Mouse (Mus musculus): ENCODE data around the gene Ascl5.
A peak's percentile ranks its signal among the peaks of the same experiment; 100 is the strongest.

Gene Ascl5

GRCm38 (mm10) chr1:136051465-136051864 is 861 bp downstream of the Ascl5 start:
- peak; percentile 24 to 52 for DNase-seq (ENCODE audit: low spot score in 2 of 2)

GRCm38 (mm10) chr1:136052547-136052946 is 1.9 kb downstream of the Ascl5 start, which contains the start of gene Cacna1s:
Gene Cacna1s, plus strand, starts transcription at chr1:136052750.
- no peak for DNase-seq (ENCODE audit: low spot score in 2 of 2)

GRCm38 (mm10) chr1:136055771-136056170 is 5.2 kb downstream of the Ascl5 start:
- DNase-seq (ENCODE audit: low spot score in 2 of 2), result no peak

- no peak for DNase-seq (ENCODE audit: low spot score in 2 of 2)
Measured at GRCm38 (mm10) chr1:136058594-136058993, 8.0 kb downstream of the Ascl5 start.

GRCm38 (mm10) chr1:136061041-136061789 is 10.6 kb downstream of the Ascl5 start:
- peak; percentile 35 to 54 for DNase-seq (ENCODE audit: low spot score in 2 of 2)

- DNase-seq (ENCODE audit: low spot score in 2 of 2), result no peak
Measured at GRCm38 (mm10) chr1:136061790-136062141, 11.2 kb downstream of the Ascl5 start.

- DNase-seq (ENCODE audit: low spot score in 2 of 2), result no peak
Measured at GRCm38 (mm10) chr1:136063991-136064390, 13.4 kb downstream of the Ascl5 start.

- no peak for DNase-seq (ENCODE audit: low spot score in 2 of 2)
Measured at GRCm38 (mm10) chr1:136066621-136067020, 16.0 kb downstream of the Ascl5 start.

- DNase-seq (ENCODE audit: low spot score in 2 of 2), result no peak
Measured at GRCm38 (mm10) chr1:136067579-136067978, 17.0 kb downstream of the Ascl5 start.

- peak; percentile 34 to 52 for DNase-seq (ENCODE audit: low spot score in 2 of 2)
Measured at GRCm38 (mm10) chr1:136076086-136076485, 25.5 kb downstream of the Ascl5 start.

- no peak for DNase-seq (ENCODE audit: low spot score in 2 of 2)
Measured at GRCm38 (mm10) chr1:136077656-136078055, 27.1 kb downstream of the Ascl5 start.

GRCm38 (mm10) chr1:136081161-136081560 is 30.6 kb downstream of the Ascl5 start:
- DNase-seq (ENCODE audit: low spot score in 2 of 2), result no peak

- no peak for DNase-seq (ENCODE audit: low spot score in 2 of 2)
Measured at GRCm38 (mm10) chr1:136085988-136086685, 35.5 kb downstream of the Ascl5 start.

- no peak for DNase-seq (ENCODE audit: low spot score in 2 of 2)
Measured at GRCm38 (mm10) chr1:136089368-136090165, 39.0 kb downstream of the Ascl5 start.

GRCm38 (mm10) chr1:136093726-136094125 is 43.1 kb downstream of the Ascl5 start:
- no peak for DNase-seq (ENCODE audit: low spot score in 2 of 2)

- no peak for DNase-seq (ENCODE audit: low spot score in 2 of 2)
Measured at GRCm38 (mm10) chr1:136094807-136095206, 44.2 kb downstream of the Ascl5 start.
